Mouse (Mus musculus) kidney, adult 18-20 months (tissue): ENCODE results near the gene Sbp.
"Not testable (repeated sequence)": the region's sequence is repeated elsewhere in the genome, so short reads cannot be mapped to it uniquely, and the experiment has no call there.

ENCODE experiments used
- DNase-seq: peaks from one replicate; pipeline ENCODE4 v3.0.0; 2021

Gene Sbp

GRCm38 (mm10) chr17:23941372-23941771, at the start of gene Sbp:
Gene Sbp (plus strand): TSS chr17:23941672.
- no peak for DNase-seq

DNA sequence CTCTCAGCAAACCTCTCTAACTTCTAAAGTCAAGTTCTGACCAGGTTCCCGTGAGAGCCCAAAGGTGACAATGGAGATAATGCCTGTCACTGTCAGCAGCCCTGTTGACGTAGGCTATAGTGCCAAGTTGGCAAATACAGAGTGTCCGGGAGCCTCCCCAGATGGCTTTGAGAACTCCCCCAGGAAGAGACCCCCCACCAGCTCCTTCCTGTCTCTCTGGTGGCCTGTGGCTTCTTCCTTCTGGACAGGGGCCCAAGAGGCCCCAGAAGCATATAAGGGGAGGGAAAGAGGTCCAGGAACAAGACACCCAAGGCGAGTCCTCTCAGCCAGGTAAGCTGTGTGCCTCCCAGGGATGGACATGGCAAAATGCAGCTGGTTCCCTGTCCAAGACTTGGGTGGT, 24.3 kb upstream of the Sbp start, which contains the start of gene Dcpp3:
Dcpp3 (plus strand) TSS at position 301 of the 400 bp plus-strand sequence.
- DNase-seq = not testable (repeated sequence)

DNA sequence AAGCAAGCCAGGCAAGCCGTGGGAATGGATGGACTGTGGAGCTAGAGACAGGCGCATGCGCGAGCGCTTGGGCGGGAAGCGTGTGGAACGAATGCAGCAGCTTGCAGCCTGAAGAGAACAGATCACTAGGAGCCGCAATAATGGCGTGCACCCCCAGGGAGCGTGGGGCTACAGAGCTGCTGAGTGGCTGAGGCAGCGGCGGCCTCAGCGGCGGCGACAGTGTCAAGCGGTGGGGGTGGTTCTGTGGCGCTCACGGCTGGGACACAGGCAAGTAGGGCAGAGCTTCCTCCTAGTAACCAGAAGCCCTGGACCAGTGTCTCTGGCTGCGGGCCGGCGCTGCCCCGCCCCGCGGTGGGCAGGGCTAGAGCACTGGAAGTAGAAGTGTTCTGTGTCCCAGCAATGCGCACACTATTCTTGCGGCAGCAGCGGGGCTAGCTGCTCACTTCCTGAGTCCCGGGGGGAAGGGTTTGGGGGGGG, 16.9 kb upstream of the Sbp start:
- peak; percentile 95 for DNase-seq

DNA sequence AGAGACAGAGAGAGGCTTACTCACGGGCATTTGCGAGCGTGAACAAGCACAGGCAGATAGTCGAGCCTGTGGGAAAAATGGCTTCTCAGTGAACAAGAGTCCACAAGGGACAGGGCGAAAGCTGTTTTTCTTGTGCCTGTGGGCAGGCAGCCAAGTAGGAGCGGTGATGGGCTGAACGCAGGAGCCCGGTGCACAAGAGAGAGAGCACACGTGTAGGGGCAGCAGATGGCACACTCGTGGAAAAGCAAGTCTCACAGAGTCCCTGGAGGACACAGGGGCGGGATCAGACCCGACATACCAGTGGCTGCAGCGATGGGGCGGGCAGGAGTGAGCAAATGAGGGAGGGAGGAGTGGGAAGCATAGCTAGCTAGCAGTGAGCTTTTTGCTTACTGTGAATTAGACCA, 16.4 kb upstream of the Sbp start:
- DNase-seq = no peak

DNA sequence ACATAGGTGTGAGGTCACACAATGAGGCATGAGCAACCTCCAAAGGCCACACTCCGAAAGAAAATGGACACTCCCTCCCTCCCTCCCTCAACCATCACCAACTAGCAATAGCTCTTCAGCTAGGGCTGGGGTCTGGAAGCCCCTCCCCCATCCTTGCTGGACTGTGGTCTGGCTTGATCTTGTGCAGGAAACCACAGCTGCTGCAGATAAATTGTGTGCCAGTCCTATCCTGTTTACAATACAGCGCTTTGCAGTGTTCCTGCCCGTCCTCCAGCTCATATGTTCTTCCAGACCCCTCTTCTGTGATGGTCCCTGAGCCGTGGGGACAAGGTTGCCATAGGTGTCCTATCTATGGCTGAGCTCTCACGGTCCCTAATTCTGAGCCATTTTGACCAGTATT, 10.3 kb upstream of the Sbp start:
- no peak for DNase-seq

DNA sequence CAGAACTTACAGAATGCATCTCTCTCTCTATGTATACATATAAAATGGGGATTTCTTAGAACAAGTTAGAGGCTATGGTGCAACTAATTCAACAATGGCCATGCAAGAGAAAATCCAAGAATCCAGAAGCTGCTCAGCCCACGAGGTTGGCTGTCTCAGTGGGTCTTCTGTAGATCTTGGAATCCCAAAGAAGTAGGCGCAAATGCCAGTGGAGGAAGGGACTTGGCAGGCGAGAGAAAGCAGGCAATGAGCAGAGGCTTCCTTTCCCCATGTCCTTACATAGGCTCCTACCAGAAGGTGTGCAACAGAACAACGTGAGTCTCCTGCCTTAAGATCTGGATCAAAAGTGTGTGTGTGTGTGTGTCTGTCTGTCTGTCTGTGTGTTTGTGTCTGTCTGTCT, 6.0 kb downstream of the Sbp start:
- DNase-seq = not testable (repeated sequence)

GRCm38 (mm10) chr17:23949068-23949467, 7.6 kb downstream of the Sbp start:
- no peak for DNase-seq

DNA sequence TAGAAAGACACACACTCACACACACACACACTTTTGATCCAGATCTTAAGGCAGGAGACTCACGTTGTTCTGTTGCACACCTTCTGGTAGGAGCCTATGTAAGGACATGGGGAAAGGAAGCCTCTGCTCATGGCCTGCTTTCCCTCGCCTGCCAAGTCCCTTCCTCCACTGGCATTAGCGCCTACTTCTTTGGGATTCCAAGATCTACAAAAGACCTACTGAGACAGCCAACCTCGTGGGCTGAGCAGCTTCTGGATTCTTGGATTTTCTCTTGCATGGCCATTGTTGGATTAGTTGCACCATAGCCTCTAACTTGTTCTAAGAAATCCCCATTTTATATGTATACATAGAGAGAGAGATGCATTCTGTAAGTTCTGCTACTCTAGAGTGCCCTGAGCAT, 9.4 kb downstream of the Sbp start:
- not testable (repeated sequence) for DNase-seq

GRCm38 (mm10) chr17:23955174-23955573, 13.7 kb downstream of the Sbp start, which contains the start of gene Sbpl:
Gene Sbpl (minus strand): TSS chr17:23955274.
- DNase-seq = no peak

GRCm38 (mm10) chr17:23960084-23960738, 18.7 kb downstream of the Sbp start:
- DNase-seq = peak; percentile 78

DNA sequence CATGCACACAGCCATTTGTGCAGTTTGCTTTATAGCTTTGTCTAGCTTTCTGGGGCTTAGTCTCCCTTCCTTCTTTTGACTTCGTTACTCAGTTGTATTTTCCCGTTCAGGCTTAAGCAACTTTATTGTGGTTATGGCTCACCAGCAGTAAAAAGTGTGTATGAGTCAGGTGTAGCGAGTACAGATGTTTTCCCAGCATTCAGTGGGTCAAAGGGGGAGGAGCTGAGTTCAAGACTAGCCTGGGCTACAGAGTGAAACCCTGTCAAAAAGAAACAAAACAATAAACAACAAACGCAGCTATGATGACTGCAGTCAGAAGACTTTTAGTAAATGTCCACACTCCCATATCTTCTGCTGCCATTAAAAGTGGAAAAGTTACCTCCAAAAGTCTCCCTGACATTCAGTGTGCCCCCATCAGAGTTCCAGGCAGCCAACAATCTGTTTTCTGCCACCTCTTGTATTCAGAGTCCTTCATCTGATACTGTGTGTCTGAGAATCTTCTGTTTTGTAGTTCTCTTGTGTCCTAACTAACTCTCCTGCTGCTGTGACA, 20.2 kb downstream of the Sbp start:
- no peak for DNase-seq

DNA sequence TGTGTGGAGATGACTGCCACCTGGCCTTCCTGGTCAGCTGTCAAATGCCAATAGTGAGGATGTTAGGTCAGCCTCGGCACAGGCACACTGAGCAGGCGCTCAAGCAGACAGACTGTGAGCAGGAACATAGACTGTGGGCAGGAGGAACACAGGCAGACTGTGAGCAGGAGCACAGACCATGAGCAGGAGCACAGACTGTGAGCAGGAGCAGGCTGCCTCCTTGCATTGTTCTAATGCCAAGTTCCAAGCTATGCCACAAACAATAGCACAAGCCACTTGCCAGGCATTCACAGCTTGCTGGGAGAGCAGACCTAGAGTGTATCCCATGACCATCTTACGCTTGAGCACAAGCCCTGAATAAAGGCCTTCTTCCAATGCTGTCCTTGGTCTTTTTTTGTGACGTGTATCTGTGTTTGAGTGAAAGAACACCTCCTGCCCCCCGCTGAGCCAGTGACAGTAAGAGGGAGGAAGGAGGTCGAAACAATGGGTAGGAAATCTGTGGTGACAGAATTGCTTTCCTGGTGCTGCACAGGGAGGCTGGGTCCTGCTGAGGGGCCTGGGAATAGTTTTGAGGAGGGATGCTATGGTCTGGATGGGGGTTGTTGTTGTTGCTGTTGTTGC, 24.4 kb downstream of the Sbp start:
- no peak for DNase-seq

GRCm38 (mm10) chr17:23966658-23967401, 25.4 kb downstream of the Sbp start:
- no peak for DNase-seq

- no peak for DNase-seq
Observed at GRCm38 (mm10) chr17:23968780-23969179, 27.3 kb downstream of the Sbp start.

- DNase-seq = peak; percentile 87
Observed at GRCm38 (mm10) chr17:23969231-23969630, 27.8 kb downstream of the Sbp start.

DNA sequence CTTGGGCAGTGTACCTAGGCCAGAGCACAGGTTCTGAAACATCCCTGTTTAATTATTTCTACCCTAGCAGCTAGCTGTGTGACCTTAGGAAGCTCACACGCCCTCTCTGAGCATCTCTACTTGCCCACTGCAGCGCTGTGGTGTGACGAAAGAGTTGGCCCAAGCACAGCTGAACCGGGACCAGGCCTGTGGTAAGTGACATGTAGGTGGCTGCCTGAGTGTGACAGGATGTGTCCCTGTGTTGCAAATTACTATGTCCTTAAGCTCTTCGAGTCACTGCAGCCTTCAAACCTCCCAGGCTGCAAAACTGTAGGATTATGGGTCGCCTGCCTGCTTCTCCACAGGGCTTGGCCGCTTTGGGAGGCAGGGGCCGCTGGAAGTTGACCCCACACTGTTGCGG, 29.8 kb downstream of the Sbp start:
- DNase-seq = no peak

DNA sequence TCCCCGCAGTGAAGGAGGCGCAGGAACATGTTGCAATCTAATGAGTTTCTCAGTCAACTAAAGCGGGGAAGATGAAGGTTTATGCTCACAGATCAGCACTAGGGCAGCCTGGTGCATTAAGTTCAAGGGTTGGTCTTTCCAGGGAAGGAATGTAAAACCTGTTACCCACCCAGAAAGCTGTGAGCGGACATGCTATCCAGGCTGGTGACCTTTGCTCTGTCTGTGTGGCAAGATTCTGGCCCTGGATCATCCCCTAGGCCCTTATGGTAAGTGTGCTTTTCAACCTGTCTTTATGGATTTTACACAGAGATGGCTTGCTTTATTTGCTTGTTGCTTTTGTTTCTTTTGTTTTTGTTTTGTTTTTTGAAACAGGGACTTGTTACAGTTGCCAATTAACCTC, 35.2 kb downstream of the Sbp start:
- DNase-seq = peak; percentile 19

GRCm38 (mm10) chr17:23979471-23979870, 38.0 kb downstream of the Sbp start:
- DNase-seq = no peak

DNA sequence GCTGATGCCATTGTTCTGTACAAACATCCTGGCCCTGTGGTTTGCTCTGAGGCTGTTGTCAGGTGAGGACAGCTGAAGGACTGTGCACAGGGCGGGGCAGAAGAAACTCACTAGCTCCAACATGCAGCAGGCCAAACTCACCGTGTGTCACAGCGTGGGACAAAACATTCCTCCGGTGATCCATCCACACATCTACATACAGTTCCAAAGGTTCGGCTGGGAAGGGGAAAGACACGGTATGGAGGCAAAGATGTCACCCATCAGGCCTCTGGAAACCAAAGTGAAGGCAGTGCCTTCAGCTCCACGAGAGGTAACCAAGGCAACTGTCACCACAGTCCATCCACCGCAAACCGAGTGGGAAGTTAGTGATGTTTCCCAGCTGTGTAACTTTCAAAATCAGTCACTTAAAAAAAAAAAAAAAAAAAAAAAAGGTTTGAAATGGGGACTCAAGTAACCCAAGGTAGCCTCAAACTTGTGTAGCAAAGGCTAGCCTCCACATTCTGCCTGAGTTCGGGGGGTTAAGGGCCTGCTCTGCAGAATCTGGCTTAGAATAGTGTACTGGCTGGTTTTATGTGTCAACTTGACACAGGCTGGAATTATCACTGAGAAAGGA, 38.9 kb downstream of the Sbp start, which contains the start of gene Prss30:
Prss30 (minus strand) TSS at position 270 of the 613 bp plus-strand sequence.
- DNase-seq = no peak

GRCm38 (mm10) chr17:23982912-23983311, 41.4 kb downstream of the Sbp start:
- DNase-seq = no peak

DNA sequence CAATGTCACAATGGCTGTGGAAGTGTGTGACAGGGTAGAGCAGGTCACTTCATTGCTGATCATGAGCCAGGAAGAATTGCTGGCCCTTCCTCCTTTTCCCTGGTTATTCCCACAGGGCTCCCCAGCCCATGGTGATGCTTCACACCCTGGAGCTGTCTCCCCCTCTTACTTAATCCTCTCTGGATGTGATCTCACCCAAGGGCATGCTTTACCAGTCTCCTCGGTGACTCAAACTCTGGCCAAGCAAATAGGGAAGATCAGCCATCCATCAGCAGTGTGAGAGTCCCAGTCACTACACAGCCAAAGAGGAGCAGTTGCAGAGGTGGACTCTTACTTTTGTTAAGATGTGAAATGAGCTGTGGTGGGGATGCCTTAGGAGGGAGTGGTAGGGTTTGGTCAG, 43.5 kb downstream of the Sbp start:
- DNase-seq = no peak

DNA sequence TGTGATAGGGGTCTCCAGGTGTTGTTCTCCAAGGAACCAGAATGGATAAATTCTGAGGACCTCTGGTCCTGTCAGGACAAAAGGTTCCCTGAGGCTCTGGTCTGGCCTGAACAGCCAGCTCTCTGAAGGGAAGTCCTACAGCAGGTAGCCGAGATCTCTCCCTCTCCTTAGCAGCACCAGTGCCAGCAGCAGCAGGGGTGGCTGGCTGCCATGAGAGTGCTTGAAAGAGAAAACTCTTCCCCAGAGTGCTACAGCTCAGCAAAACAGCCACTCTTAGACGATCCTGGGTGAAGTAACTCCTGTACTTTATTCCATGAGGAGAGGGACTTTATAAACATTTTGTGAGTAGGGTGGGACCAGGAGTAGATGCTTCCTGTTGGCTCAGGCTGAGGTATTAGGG, 48.3 kb downstream of the Sbp start:
- DNase-seq = no peak
